Mouse (Mus musculus): ENCODE measurements around the gene Kcnj2. TPM values are rescaled to one million over a fixed set of nuclear protein-coding genes. Genes with fewer than 3 reads are reported as not detected.
A peak's percentile ranks its signal among the peaks of the same experiment; 100 is the strongest.

The Kcnj2 gene
- 10 to 100 TPM; 31.6 to 32.4 TPM for total RNA-seq (2021)
- long read RNA-seq, experiment 1, full-length matches to known transcripts = 1 of 4 reads
- long read RNA-seq, experiment 1, partial matches to known transcripts = 0 of 4 reads
- long read RNA-seq, experiment 1, other reads (novel, unspliced or antisense) = 3 of 4 reads
- long read RNA-seq, experiment 2, full-length matches to known transcripts = 1 of 6 reads
- long read RNA-seq, experiment 2, partial matches to known transcripts = 0 of 6 reads
- long read RNA-seq, experiment 2, other reads (novel, unspliced or antisense) = 5 of 6 reads

- peak; percentile 91 for DNase-seq
- intact Hi-C loops (cut with DNase I; ENCODE audit: low total_unique reads) = loop anchor here (10.0 kb wide), 1 partner anchor 379 kb away; no protein-coding TSS in a partner anchor
Observed at GRCm38 (mm10) chr11:111065635-111066298, at the start of gene Kcnj2. Gene Kcnj2, plus strand, starts transcription at chr11:111066164.

GRCm38 (mm10) chr11:111016206-111016605, 49.8 kb upstream of the Kcnj2 start:
- intact Hi-C loops (cut with DNase I; ENCODE audit: low total_unique reads) = no loop called here
- DNase-seq = no peak

- no peak for DNase-seq
- intact Hi-C loops (cut with DNase I; ENCODE audit: low total_unique reads) = no loop called here
Observed at GRCm38 (mm10) chr11:111020211-111020610, 45.8 kb upstream of the Kcnj2 start.

- no peak for DNase-seq
- intact Hi-C loops (cut with DNase I; ENCODE audit: low total_unique reads) = no loop called here
Observed at GRCm38 (mm10) chr11:111022681-111023281, 43.2 kb upstream of the Kcnj2 start.

GRCm38 (mm10) chr11:111042175-111042574, 23.8 kb upstream of the Kcnj2 start:
- intact Hi-C loops (cut with DNase I; ENCODE audit: low total_unique reads) = loop anchor here (10.0 kb wide), 1 partner anchor 507 kb away; no protein-coding TSS in a partner anchor
- DNase-seq = no peak

GRCm38 (mm10) chr11:111043298-111043697, 22.7 kb upstream of the Kcnj2 start:
- DNase-seq = no peak
- intact Hi-C loops (cut with DNase I; ENCODE audit: low total_unique reads) = loop anchor here (10.0 kb wide), 1 partner anchor 508 kb away; no protein-coding TSS in a partner anchor

GRCm38 (mm10) chr11:111054252-111054651, 11.7 kb upstream of the Kcnj2 start:
- intact Hi-C loops (cut with DNase I; ENCODE audit: low total_unique reads) = no loop called here
- no peak for DNase-seq

GRCm38 (mm10) chr11:111054854-111055822, 10.8 kb upstream of the Kcnj2 start:
- DNase-seq = no peak

GRCm38 (mm10) chr11:111056030-111056429, 9.9 kb upstream of the Kcnj2 start:
- no peak for DNase-seq
- intact Hi-C loops (cut with DNase I; ENCODE audit: low total_unique reads) = no loop called here

More at GRCm38 (mm10) chr11:111054854-111055822, 10.8 kb upstream of the Kcnj2 start:
- intact Hi-C loops (cut with DNase I; ENCODE audit: low total_unique reads) = no loop called here

- DNase-seq = no peak
- intact Hi-C loops (cut with DNase I; ENCODE audit: low total_unique reads) = no loop called here
Observed at GRCm38 (mm10) chr11:111057435-111057834, 8.5 kb upstream of the Kcnj2 start.

- no peak for DNase-seq
- intact Hi-C loops (cut with DNase I; ENCODE audit: low total_unique reads) = no loop called here
Observed at GRCm38 (mm10) chr11:111059440-111059839, 6.5 kb upstream of the Kcnj2 start.

GRCm38 (mm10) chr11:111060216-111060615, 5.7 kb upstream of the Kcnj2 start:
- intact Hi-C loops (cut with DNase I; ENCODE audit: low total_unique reads) = loop anchor here (2.0 to 10.0 kb wide), 2 partner anchors 385 to 487 kb away; no protein-coding TSS in a partner anchor
- DNase-seq = no peak

GRCm38 (mm10) chr11:111064751-111065527, 1.0 kb upstream of the Kcnj2 start:
- peak; percentile 35 for DNase-seq
- intact Hi-C loops (cut with DNase I; ENCODE audit: low total_unique reads) = loop anchor here (10.0 kb wide), 1 partner anchor 380 kb away; no protein-coding TSS in a partner anchor

- intact Hi-C loops (cut with DNase I; ENCODE audit: low total_unique reads) = loop anchor here (10.0 kb wide), 1 partner anchor 379 kb away; no protein-coding TSS in a partner anchor
- DNase-seq = peak; percentile 12
Observed at GRCm38 (mm10) chr11:111066299-111066691, 331 bp downstream of the Kcnj2 start.

GRCm38 (mm10) chr11:111067787-111068186, 1.8 kb downstream of the Kcnj2 start:
- DNase-seq = no peak

GRCm38 (mm10) chr11:111070460-111070859, 4.5 kb downstream of the Kcnj2 start:
- no peak for DNase-seq
- intact Hi-C loops (cut with DNase I; ENCODE audit: low total_unique reads) = no loop called here

More at GRCm38 (mm10) chr11:111067787-111068186, 1.8 kb downstream of the Kcnj2 start:
- intact Hi-C loops (cut with DNase I; ENCODE audit: low total_unique reads) = loop anchor here (10.0 kb wide), 1 partner anchor 377 kb away; no protein-coding TSS in a partner anchor

- no peak for DNase-seq
- intact Hi-C loops (cut with DNase I; ENCODE audit: low total_unique reads) = no loop called here
Observed at GRCm38 (mm10) chr11:111074131-111074530, 8.2 kb downstream of the Kcnj2 start.

- no peak for DNase-seq
- intact Hi-C loops (cut with DNase I; ENCODE audit: low total_unique reads) = no loop called here
Observed at GRCm38 (mm10) chr11:111078107-111078506, 12.1 kb downstream of the Kcnj2 start.
